Mouse (Mus musculus): ENCODE data around the gene Nle1. TPM values are rescaled to one million over a fixed set of nuclear protein-coding genes. Genes with fewer than 3 reads are reported as not detected.

The Nle1 gene
- polyA plus RNA-seq, 1 experiment from 2014 or later, result 42.5 TPM

- H3K4me3 ChIP-seq (ENCODE audit: low read depth, low read length), result no peak overlapping the region
- peak overlapping the region; percentile 90 for H3K4me2 ChIP-seq (ENCODE audit: low read length)
- H3K9ac ChIP-seq (ENCODE audit: low read length), result no peak overlapping the region
- no peaks in the 10 kb centered on the region for H3K9me3 ChIP-seq (ENCODE audit: control insufficient read depth, low read length)
- peaks cover 16% of the 10 kb centered on the region; the same call in 1 of the 2 replicates for H3K4me1 ChIP-seq (replicated peaks; ENCODE audit: control insufficient read depth, insufficient read depth, low read length)
- peak; percentile 64 for DNase-seq (ENCODE audit: low spot score)
- ATAC-seq (replicated peaks; ENCODE audit: low FRiP score, low TSS enrichment, low read depth), result no peak
- H3K27ac ChIP-seq (ENCODE audit: low read depth), result no peak overlapping the region
- 37% methylated on average over 10 of the region's 10 CpGs for WGBS
- no peaks in the 10 kb centered on the region for H3K36me3 ChIP-seq (ENCODE audit: control insufficient read depth, insufficient read depth, low read length)
- H3K27me3 ChIP-seq (replicated peaks; ENCODE audit: control insufficient read depth, insufficient read depth, low read length), result no peaks in the 10 kb centered on the region
These were observed 19.7 kb downstream of the Nle1 start for GRCm38 (mm10) chr11:82888491-82888946.

DNA sequence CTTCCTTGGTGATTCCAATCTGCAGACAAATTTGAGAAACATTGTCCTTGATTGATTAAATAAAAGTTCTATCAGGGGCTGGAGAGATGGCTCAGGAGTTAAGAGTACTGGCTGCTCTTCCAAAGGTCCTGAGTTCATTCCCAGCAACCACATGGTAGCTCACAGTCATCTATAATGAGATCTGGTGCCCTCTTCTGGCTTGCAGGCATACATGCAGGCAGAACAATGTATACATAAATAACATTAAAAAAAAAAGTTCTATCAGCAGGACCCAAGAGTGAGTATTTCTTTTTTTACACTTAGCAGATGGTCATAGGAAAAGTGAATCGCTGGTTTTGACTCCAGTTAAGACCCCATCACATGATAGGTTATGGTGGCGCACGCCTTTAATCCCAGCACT is 21.7 kb downstream of the Nle1 start:
- Histone ChIP-seq H3K4me3 (ENCODE audit: low read depth, low read length) (no peak overlapping the region), H3K9me3 (ENCODE audit: control insufficient read depth, low read length) (no peaks in the 10 kb centered on the region), H3K4me2 (ENCODE audit: low read length) (no peak overlapping the region), H3K27ac (ENCODE audit: low read depth) (no peak overlapping the region), H3K9ac (ENCODE audit: low read length) (no peak overlapping the region), H3K27me3 (replicated peaks; ENCODE audit: control insufficient read depth, insufficient read depth, low read length) (no peaks in the 10 kb centered on the region), H3K4me1 (replicated peaks; ENCODE audit: control insufficient read depth, insufficient read depth, low read length) (peaks cover 16% of the 10 kb centered on the region; the same call in 1 of the 2 replicates), H3K36me3 (ENCODE audit: control insufficient read depth, insufficient read depth, low read length) (0 out of 2 replicates have a peak, but pooled peaks cover 4% of the 10 kb centered on the region)
- no peak for ATAC-seq (replicated peaks; ENCODE audit: low FRiP score, low TSS enrichment, low read depth)
- WGBS, result 86% methylated on average over 3 of the region's 3 CpGs
- no peak for DNase-seq (ENCODE audit: low spot score)

GRCm38 (mm10) chr11:82883180-82883579 is 25.0 kb downstream of the Nle1 start:
- no peak overlapping the region for H3K9ac ChIP-seq (ENCODE audit: low read length)
- H3K4me3 ChIP-seq (ENCODE audit: low read depth, low read length), result no peak overlapping the region
- H3K36me3 ChIP-seq (ENCODE audit: control insufficient read depth, insufficient read depth, low read length), result peaks cover 20% of the 10 kb centered on the region; the same call in 1 of the 2 replicates
- peaks cover under 1% of the 10 kb centered on the region; the same call in 1 of the 2 replicates for H3K4me1 ChIP-seq (replicated peaks; ENCODE audit: control insufficient read depth, insufficient read depth, low read length)
- no peak overlapping the region for H3K4me2 ChIP-seq (ENCODE audit: low read length)
- H3K27ac ChIP-seq (ENCODE audit: low read depth), result no peak overlapping the region
- H3K9me3 ChIP-seq (ENCODE audit: control insufficient read depth, low read length), result no peaks in the 10 kb centered on the region
- H3K27me3 ChIP-seq (replicated peaks; ENCODE audit: control insufficient read depth, insufficient read depth, low read length), result no peaks in the 10 kb centered on the region
- ATAC-seq (replicated peaks; ENCODE audit: low FRiP score, low TSS enrichment, low read depth), result no peak
- 64% methylated on average over 8 of the region's 8 CpGs for WGBS
- no peak for DNase-seq (ENCODE audit: low spot score)

DNA sequence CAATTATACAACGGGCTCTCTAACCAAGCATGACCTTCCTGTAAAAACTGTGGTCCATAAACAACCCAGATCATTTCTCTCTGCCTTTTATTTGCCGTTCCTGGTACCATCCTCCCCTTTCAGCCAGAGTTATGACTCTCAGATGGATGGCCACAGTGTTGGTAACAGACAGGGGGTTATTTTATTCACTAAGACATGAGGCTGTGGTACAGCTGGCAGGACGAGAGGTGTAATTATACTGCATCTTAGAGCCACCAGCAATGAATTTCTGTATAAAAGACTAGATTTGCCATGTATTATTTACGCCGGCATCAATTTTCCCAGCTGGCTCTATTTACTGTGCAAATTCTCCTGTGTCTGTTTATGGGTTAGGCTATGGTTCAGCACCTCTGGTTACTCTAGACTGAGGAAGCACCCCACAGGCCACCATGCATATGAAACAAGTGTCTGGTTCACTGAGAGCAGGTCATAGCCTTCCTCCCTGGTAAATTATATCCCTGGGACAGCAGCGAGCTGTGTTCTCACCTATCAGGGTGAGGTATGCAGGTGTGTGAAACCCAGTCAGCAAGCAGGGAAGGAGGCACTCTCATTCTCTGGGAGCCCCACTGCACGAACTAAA is 30.4 kb downstream of the Nle1 start:
- no peak overlapping the region for H3K4me3 ChIP-seq (ENCODE audit: low read depth, low read length)
- 85% methylated on average over 7 of the region's 7 CpGs for WGBS
- no peaks in the 10 kb centered on the region for H3K9me3 ChIP-seq (ENCODE audit: control insufficient read depth, low read length)
- H3K9ac ChIP-seq (ENCODE audit: low read length), result no peak overlapping the region
- ATAC-seq (replicated peaks; ENCODE audit: low FRiP score, low TSS enrichment, low read depth) (no peak), DNase-seq (ENCODE audit: low spot score) (no peak)
- peaks cover 20% of the 10 kb centered on the region; the same call in 1 of the 2 replicates for H3K36me3 ChIP-seq (ENCODE audit: control insufficient read depth, insufficient read depth, low read length)
- H3K4me2 ChIP-seq (ENCODE audit: low read length), result no peak overlapping the region
- no peaks in the 10 kb centered on the region for H3K4me1 ChIP-seq (replicated peaks; ENCODE audit: control insufficient read depth, insufficient read depth, low read length)
- H3K27me3 ChIP-seq (replicated peaks; ENCODE audit: control insufficient read depth, insufficient read depth, low read length), result no peaks in the 10 kb centered on the region
- H3K27ac ChIP-seq (ENCODE audit: low read depth), result no peak overlapping the region

GRCm38 (mm10) chr11:82875631-82876030 is 32.6 kb downstream of the Nle1 start:
- Histone ChIP-seq H3K4me2 (ENCODE audit: low read length) (no peak overlapping the region), H3K9ac (ENCODE audit: low read length) (no peak overlapping the region), H3K4me3 (ENCODE audit: low read depth, low read length) (no peak overlapping the region), H3K9me3 (ENCODE audit: control insufficient read depth, low read length) (no peaks in the 10 kb centered on the region), H3K27ac (ENCODE audit: low read depth) (no peak overlapping the region), H3K36me3 (ENCODE audit: control insufficient read depth, insufficient read depth, low read length) (peaks cover 14% of the 10 kb centered on the region; the same call in 1 of the 2 replicates), H3K4me1 (replicated peaks; ENCODE audit: control insufficient read depth, insufficient read depth, low read length) (no peaks in the 10 kb centered on the region), H3K27me3 (replicated peaks; ENCODE audit: control insufficient read depth, insufficient read depth, low read length) (no peaks in the 10 kb centered on the region)
- 91% methylated on average over 5 of the region's 5 CpGs for WGBS
- no peak for DNase-seq (ENCODE audit: low spot score)
- no peak for ATAC-seq (replicated peaks; ENCODE audit: low FRiP score, low TSS enrichment, low read depth)

GRCm38 (mm10) chr11:82874924-82875323 is 33.3 kb downstream of the Nle1 start:
- H3K36me3 ChIP-seq (ENCODE audit: control insufficient read depth, insufficient read depth, low read length), result peaks cover 14% of the 10 kb centered on the region; the same call in 1 of the 2 replicates
- no peak for DNase-seq (ENCODE audit: low spot score)
- H3K9ac ChIP-seq (ENCODE audit: low read length), result no peak overlapping the region
- H3K9me3 ChIP-seq (ENCODE audit: control insufficient read depth, low read length), result no peaks in the 10 kb centered on the region
- H3K4me1 ChIP-seq (replicated peaks; ENCODE audit: control insufficient read depth, insufficient read depth, low read length), result peaks cover 5% of the 10 kb centered on the region; the same call in 1 of the 2 replicates
- no peak overlapping the region for H3K4me3 ChIP-seq (ENCODE audit: low read depth, low read length)
- 39% methylated on average over 5 of the region's 5 CpGs for WGBS
- no peak overlapping the region for H3K27ac ChIP-seq (ENCODE audit: low read depth)
- no peaks in the 10 kb centered on the region for H3K27me3 ChIP-seq (replicated peaks; ENCODE audit: control insufficient read depth, insufficient read depth, low read length)
- ATAC-seq (replicated peaks; ENCODE audit: low FRiP score, low TSS enrichment, low read depth), result no peak
- no peak overlapping the region for H3K4me2 ChIP-seq (ENCODE audit: low read length)

DNA sequence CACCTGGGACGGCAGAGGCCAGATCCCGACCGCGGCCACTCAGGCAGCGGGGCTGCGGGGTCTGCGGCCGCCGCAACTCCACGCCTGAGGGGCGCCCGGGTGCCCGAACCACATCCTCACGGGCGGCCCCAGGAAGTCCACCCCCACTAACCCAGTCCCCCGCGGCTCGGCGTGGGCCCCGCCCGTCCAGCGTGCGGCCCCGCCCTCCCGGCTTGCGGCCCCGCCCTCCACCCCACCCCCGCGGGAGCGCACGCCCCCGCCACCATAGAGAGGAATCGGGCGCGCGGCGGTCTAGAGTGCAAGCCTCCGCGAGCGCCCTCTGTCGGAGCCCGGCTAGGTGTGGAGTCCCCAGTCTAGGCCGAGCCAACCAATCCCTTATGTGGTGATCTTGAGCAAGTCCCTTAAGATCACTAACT is 37.2 kb downstream of the Nle1 start, which contains the start of gene Rffl:
Gene Rffl, minus strand, starts transcription at position 180 of the 416 bp plus-strand sequence.
- ATAC-seq (replicated peaks; ENCODE audit: low FRiP score, low TSS enrichment, low read depth), result peak; percentile 96
- peak within 1 kb of the TSS; percentile 66 for H3K4me2 ChIP-seq (ENCODE audit: low read length)
- H3K27ac ChIP-seq (ENCODE audit: low read depth), result no peak within 1 kb of the TSS
- under 1% methylated on average over 39 of the region's 43 CpGs for WGBS
- H3K27me3 ChIP-seq (replicated peaks; ENCODE audit: control insufficient read depth, insufficient read depth, low read length), result no peaks in the 10 kb centered on the region
- H3K9ac ChIP-seq (ENCODE audit: low read length), result peak within 1 kb of the TSS; percentile 74
- DNase-seq (ENCODE audit: low spot score), result peak; percentile 95
- H3K4me1 ChIP-seq (replicated peaks; ENCODE audit: control insufficient read depth, insufficient read depth, low read length), result peaks cover 6% of the 10 kb centered on the region; the same call in 1 of the 2 replicates
- H3K36me3 ChIP-seq (ENCODE audit: control insufficient read depth, insufficient read depth, low read length), result no peaks in the 10 kb centered on the region
- no peaks in the 10 kb centered on the region for H3K9me3 ChIP-seq (ENCODE audit: control insufficient read depth, low read length)
- peak within 1 kb of the TSS; percentile 81 for H3K4me3 ChIP-seq (ENCODE audit: low read depth, low read length)

DNA sequence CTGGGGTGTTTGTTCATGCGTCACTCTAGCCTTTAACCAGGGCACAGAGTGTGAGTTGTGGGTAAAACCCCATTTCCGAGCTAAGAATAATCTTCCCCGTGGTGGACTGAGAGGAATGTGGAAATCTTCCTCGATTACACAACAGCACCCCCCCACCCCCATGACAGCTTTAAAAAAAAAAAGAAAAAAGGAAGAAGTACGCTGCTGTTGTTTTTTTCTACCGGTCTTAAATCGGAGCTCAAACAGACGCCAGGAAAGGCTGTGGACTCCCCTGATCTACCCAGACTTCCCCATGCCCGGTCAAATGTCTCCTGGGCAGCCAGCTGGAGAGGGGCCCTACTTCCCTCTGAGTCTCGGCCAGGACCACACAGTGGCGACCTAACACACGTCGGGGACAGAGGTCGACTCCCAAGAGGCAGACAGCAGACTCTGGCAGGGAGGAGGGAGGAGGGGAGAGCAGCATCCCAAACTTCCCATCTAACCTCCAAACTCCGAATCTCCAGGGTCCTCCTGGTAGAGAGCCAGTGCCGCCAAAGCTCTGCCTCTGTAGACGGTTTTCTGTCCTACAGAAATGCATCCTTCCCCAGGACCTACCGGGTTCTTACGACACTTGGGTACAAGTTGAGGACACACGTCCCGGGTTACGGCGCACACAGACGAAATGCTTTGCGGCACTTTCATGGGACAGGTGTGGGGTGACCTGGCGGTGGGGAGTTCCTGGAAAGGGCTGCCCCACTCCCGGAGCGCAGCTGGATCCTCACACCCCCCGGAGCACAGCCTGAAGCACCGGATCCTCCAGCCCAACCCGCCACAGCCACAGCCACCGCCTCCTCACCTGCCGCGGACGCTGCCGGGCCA is 37.8 kb downstream of the Nle1 start:
- Histone ChIP-seq H3K4me1 (replicated peaks; ENCODE audit: control insufficient read depth, insufficient read depth, low read length) (peaks cover 6% of the 10 kb centered on the region; the same call in 1 of the 2 replicates), H3K27ac (ENCODE audit: low read depth) (no peak overlapping the region), H3K9me3 (ENCODE audit: control insufficient read depth, low read length) (no peaks in the 10 kb centered on the region), H3K4me2 (ENCODE audit: low read length) (peak overlapping the region; percentile 66), H3K27me3 (replicated peaks; ENCODE audit: control insufficient read depth, insufficient read depth, low read length) (no peaks in the 10 kb centered on the region), H3K36me3 (ENCODE audit: control insufficient read depth, insufficient read depth, low read length) (no peaks in the 10 kb centered on the region), H3K9ac (ENCODE audit: low read length) (peak overlapping the region; percentile 74), H3K4me3 (ENCODE audit: low read depth, low read length) (peak overlapping the region; percentile 81)
- 3% methylated on average over 35 of the region's 36 CpGs for WGBS
- DNase-seq (ENCODE audit: low spot score), result peak; percentile 75
- peak; percentile 28; the same call in 1 of the 2 replicates for ATAC-seq (replicated peaks; ENCODE audit: low FRiP score, low TSS enrichment, low read depth)
